Mouse (Mus musculus): ENCODE measurements around the gene Cemip2. TPM values are rescaled to one million over a fixed set of nuclear protein-coding genes. Genes with fewer than 3 reads are reported as not detected.

Cemip2 gene
- polyA plus RNA-seq, 3 experiments from 2014 or later, result 6.4 to 12.7 (median 6.6) TPM

DNA sequence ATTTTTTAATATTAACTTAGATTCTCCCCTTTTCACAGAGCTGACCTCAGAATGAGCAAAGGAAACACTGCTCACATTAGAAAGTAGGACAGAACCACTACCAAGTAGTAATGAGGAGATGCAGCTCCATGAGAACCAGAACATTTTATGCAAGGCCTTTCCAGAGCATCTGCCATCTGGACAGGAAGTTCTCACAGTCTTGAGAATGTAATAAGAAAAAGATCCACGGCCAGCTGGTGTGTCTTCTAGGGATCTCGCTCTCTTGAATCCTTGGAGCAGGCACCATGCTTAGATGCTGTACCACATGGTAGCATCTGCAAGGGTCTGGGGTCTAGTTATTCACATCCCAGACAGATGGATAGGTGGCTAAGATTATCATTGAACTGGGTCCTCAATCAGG lies 90.3 kb downstream of the Cemip2 start:
- no peak for ATAC-seq

DNA sequence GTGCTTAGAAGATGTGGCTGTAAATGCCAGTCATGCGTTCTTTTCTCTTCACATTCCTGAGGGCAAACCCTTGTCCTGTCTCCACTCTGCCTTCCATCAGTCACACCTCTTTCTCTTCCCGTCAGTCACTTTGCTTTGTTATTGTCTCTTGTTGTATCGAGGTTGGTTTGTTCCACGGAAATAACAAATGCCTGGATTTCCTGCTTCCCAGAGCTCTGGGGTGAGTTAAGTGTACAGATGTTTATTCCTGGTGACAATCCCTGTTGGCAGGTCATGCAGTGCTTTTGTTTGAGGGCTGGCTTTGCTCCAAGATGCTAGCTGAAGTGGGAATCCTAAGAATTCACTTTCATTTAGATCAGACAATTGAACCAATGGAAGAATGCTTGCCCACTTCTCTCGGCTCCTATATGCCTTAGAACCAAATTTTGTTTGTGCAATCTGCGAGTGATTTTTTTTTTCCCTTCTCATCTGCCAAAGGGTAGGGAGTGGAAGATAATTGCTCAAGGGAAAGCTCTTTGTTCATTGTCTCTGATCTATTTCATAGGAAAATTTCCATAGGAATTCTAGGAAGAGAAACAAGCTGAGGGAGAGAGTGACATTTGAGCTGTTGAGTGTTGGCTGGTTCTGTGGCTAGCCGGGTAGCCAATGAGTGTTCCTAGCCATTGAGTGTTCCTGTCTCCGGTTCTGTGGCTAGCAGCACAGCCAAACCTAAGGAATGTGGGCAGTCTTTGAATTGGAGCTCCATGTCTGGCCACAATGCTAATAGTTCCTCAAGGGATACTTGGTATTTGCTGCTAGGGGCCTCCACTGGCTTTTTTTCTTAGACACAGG lies 104.2 kb downstream of the Cemip2 start:
- ATAC-seq, result no peak

DNA sequence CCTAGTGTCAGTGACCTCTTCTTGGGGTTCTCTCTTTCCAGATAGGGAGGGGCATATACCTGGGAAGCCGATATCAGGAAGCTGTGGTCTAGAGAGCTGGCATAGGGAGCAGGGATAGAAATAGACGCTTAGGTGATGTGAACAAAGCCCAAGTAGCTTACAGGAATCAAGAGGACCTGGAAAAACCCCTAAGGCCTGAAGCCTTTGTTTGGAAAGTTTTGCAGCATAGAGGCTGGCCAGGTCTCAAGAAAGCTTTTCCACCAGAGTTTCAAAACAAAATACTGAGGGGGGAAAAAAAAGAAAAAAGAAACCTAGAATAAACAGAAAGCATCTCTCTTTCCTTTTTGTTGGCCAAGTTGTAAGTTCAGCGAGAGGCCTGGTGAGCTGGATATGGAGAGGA lies 104.9 kb downstream of the Cemip2 start:
- ATAC-seq, result no peak

DNA sequence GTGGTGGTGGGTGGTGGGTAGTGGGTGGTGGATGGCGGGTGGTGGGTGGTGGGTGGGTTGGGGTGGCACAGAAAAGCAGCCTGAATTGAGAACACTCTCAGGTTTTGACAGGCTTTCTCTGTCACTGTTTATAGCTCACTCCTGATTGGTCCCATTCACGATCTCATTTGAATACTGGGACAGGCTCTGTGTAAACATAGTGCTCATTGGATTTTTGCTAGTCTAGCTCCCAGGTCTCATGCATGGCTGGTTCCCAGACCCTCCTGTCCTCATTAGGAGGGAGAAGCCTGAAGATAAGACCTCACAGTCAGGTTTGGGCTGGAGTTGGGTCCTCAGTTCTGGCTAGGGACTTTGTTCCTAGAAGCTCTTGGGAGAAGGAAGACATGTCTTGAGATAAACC lies 105.8 kb downstream of the Cemip2 start:
- no peak for ATAC-seq

DNA sequence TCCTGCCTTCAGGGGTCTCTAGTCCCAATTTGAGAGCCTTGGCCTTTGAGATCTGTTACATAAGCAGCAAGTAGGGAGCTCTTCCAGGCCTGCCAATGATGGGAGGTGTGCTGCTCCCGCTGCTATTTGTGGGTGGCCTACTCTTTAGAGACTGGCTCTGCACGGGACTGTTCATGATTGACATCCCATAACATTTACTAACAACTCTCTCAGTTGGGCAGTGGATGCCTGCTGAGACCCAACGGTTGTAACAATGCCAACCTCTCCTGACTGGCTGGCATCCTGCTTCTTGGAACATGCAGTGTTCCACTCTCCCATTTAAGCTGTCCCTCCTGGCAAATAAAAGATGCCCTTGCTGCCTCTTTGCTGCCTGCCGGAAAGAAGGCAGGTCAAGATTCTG lies 106.2 kb downstream of the Cemip2 start:
- ATAC-seq, result no peak

DNA sequence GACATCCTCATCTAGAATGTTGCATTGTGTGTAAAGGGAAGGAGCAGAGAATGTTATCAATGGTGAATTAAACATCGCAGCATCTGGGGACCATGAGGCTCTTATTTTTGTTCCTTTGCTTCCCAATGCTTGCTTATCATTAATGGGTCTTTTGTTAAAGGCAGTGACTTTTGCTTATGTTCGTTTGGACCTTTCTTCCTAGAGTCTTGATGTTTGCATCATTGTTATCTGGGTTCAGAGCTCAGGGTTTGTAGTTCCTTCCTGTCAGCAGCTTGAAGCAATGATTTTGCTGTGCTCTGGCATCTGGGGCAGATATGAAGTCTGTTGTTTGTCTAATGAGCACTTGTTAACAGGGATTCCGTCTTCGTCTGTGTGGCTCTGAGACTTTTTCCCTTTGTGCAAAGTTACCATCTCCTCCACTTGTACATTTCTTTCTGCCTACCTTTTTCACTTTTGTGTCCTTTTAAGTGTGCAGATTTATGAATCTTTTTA lies 108.1 kb downstream of the Cemip2 start:
- ATAC-seq, result no peak

DNA sequence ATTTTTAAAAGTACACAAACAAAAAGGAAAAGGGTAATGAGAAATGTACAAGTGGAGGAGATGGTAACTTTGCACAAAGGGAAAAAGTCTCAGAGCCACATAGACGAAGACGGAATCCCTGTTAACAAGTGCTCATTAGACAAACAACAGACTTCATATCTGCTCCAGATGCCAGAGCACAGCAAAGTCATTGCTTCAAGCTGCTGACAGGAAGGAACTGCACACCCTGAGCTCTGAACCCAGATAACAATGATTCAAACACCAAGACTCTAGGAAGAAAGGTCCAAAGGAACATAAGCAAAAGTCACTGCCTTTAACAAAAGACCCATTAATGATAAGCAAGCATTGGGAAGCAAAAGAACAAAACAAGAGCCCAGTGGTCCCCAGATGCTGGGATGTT lies 112.6 kb downstream of the Cemip2 start:
- ATAC-seq, result no peak

DNA sequence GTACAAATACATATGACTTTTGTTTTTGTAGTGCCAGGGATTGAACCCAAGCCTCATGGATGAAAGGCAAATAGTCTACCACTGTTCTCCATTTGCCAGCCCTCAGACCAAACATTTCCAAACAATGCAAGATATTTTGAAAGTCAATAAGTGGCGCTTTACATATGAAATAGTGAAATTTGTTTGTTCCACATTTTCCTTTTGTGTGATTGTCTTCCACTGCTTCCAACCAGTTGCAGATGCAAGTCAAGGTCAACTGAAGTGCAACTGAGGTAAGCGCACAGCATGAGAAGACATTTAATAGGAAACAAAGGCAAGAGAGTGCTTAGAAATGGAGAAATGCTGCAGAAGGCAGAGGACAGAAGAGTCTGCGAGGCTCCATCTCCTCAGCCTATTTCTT lies 116.7 kb downstream of the Cemip2 start:
- no peak for ATAC-seq

DNA sequence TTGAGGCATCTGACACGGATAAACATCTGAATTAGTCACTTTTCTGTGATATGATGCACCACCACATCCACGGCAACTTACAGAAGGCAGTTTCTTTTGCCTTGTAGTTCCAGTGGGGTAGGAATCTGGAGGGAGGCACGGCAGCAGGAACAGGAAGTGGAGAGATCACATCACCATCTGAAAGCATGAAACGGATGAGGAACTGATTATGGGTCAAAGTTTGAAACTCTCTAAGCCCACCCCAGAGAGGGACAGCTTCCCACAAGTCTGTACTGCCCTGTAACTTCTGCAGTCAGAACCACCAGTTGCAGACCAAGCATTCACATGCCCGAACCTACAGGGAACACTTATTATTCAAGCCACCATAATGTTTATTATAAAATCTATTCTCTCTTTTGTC lies 117.4 kb downstream of the Cemip2 start:
- ATAC-seq, result no peak

DNA sequence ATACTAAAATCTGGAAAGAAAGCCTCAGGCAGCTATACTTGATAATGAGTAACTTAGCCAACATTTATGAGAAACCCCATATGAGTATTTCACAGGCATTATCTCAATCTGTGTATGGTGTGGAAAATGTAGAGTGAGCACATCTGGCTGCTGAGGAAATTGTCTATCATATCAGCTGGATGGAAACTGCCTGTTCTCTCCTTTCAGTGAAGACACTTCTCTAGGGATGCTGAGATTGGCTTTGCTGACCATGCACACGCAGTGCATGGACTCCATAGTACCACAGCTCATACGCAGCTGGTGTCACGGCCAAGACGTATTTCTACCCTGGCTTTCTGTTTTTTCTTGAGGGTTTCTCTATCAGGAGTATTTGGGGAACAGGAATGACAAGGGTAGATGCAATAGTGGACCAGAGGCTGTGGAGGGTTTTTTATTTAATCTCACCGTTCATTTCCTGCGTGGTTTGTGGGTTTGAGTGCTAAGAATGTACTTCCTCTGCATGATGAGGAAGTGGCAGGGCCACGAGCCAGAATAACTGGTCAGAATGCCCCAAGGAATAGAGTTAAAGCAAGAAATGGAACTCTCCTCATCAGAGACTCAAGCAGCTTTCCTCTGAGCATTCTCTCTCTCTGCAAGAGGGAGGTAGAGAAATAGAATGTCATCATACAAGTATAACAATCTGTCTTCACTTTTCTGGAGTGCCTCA lies 119.1 kb downstream of the Cemip2 start:
- peak; percentile 77 for ATAC-seq

DNA sequence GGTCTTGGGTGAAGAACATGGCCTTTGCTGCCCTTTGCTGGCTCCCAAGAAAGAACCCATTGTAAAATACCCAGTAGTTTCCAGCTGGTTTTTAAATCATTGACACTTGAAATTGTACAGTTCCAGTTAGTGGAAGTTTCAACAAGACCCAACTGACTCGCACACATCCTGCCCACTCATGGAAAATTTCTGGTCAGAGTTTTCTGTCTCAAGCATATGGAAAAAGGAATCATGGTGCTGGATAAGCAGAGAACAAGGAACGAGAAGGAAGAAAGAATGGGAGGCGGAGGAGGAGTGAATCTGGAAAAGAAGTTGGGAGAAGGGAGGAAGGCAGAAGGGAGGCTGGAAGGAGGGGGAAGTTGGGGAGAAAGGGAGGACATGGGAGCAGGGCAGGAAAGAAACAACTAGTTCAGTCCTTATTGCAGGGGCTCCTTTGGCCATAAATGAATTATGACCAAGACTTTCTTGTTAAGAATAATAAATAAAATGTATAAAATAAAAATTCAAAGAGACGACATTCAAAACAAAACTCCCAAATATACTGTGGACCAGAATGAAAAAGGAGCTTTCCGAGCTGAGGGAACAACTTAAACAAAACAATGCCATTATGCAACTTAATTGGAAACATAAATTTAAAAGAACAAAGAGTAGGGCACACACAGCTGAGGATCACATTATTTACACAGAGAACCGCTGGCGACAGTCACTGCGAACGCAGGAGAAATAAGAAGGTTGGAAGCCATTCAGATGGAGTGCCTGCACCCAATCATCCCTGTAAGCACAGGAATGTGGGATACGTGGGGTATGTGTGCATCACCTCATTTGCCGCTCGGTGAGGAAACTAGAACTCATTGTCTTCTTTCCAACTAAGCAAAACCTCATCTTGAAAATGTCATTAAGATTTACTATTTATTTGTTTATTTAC lies 120.1 kb downstream of the Cemip2 start:
- ATAC-seq, result no peak

Other genes with a start within 250 kb of the Cemip2 start
- gene 1110059E24Rik, start 125.4 kb upstream of the Cemip2 start, polyA plus RNA-seq (2017; shearing (Covaris generic)), result 10 to 100 TPM; 41.3 to 50.2 (median 41.6) TPM
- gene Abhd17b, start 125.2 kb upstream of the Cemip2 start, polyA plus RNA-seq (2017; shearing (Covaris generic)), result 10 to 100 TPM; 10.5 to 16.0 (median 11.3) TPM

Measured in inflammation-experienced regulatory T-cells, adult 6 months (primary cell).